Mouse (Mus musculus) liver, embryonic 13.5 days (tissue): ENCODE results near the gene Mup4. TPM values are rescaled to one million over a fixed set of nuclear protein-coding genes. Genes with fewer than 3 reads are reported as not detected.
"Not testable (repeated sequence)": the region's sequence is repeated elsewhere in the genome, so short reads cannot be mapped to it uniquely, and the experiment has no call there.

Experiments used
- ATAC-seq: fragments of 200-750 bp; cut with Nextera tagmentation; 2 replicates; pipeline ENCODE4 v1.8.0; 2017; ENCODE audit warnings: low read depth, mild to moderate bottlenecking, moderate number of reproducible peaks, moderate library complexity
- DNase-seq: peaks from one replicate; pipeline ENCODE4 v3.0.0; 2022
- H3K27ac ChIP-seq: fragments of 300-500 bp; sonication (generic); 2 replicates; pipeline ENCODE4 v1.5.1; 2015; ENCODE audit warnings: moderate library complexity, mild to moderate bottlenecking, inconsistent platforms
- H3K27me3 ChIP-seq: fragments of 300-500 bp; sonication (generic); 2 replicates; pipeline ENCODE4 v1.6.1; 2015; ENCODE audit warnings: mild to moderate bottlenecking, inconsistent platforms
- H3K36me3 ChIP-seq: fragments of 300-500 bp; sonication (generic); 2 replicates; pipeline ENCODE4 v1.6.1; 2015; ENCODE audit warnings: mild to moderate bottlenecking, inconsistent platforms
- H3K4me1 ChIP-seq: fragments of 300-500 bp; sonication (generic); replicated peaks from 2 replicates; pipeline ENCODE4 v1.6.1; 2015; ENCODE audit warnings: inconsistent platforms
- H3K4me2 ChIP-seq: fragments of 300-500 bp; sonication (generic); 2 replicates; pipeline ENCODE4 v1.6.1; 2015; ENCODE audit warnings: inconsistent platforms, mild to moderate bottlenecking, moderate library complexity
- H3K4me3 ChIP-seq: fragments of 300-500 bp; sonication (generic); replicated peaks from 2 replicates; pipeline ENCODE4 v1.5.1; 2015; ENCODE audit warnings: mild to moderate bottlenecking, inconsistent platforms
- H3K9ac ChIP-seq: fragments of 300-500 bp; sonication (generic); 2 replicates; pipeline ENCODE4 v1.6.1; 2015; ENCODE audit warnings: mild to moderate bottlenecking, inconsistent platforms
- H3K9me3 ChIP-seq: fragments of 300-500 bp; sonication (generic); replicated peaks from 2 replicates; pipeline ENCODE4 v1.6.1; 2016; ENCODE audit warnings: inconsistent platforms
- WGBS: fragments of 180-500 bp; shearing (Covaris S2); methylation state at CpG from one replicate; pipeline ENCODE4 v1.1.7; 2015; ENCODE audit not compliant: insufficient replicate concordance; 5-methylcytosine and 5-hydroxymethylcytosine counted together
- polyA plus RNA-seq: library from polyadenylated mRNA; unstranded; fragments of >200 nt; fragmentation: Nextera tagmentation; extraction: Ambion mirVana; gene quantifications from 2 replicates; pipeline ENCODE4 v1.2.1, GENCODE M21; 2015

The Mup4 gene
- polyA plus RNA-seq = not detected in 2 replicates

GRCm38 (mm10) chr4:59960610-59961009 lies at the start of gene Mup4:
TSS of gene Mup4 (minus strand) at chr4:59960710.
- no peak within 1 kb of the TSS for H3K4me3 ChIP-seq
- H3K27me3 ChIP-seq = no peaks in the 10 kb centered on the region
- no peaks in the 10 kb centered on the region for H3K36me3 ChIP-seq
- H3K9me3 ChIP-seq = no peaks in the 10 kb centered on the region
- H3K27ac ChIP-seq = no peak within 1 kb of the TSS
- no peaks in the 10 kb centered on the region for H3K4me1 ChIP-seq
- no peak for ATAC-seq
- no peak for DNase-seq
- no peak within 1 kb of the TSS for H3K9ac ChIP-seq
- 45% methylated on average over 3 of the region's 3 CpGs for WGBS
- H3K4me2 ChIP-seq = no peak within 1 kb of the TSS

DNA sequence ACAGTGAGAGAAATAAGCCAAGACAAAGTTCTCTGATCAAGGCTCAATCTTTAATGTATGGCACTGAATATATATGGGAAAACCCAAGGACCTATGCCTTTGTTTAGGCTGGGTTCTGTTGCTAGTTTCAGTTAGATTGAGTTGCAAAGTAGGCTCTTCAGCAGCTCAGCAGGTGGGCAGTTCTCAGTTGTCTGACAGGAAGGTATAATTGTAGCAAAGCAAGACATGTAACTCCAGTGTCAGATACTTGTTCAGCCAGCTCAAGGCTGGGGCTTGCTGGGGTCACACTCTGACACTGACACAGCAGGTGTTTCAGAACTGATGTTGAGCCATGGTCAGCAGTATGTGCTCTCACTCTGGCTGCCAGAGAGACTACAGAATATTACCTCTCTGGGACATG lies 37.4 kb upstream of the Mup4 start:
- not testable (repeated sequence) for H3K27ac ChIP-seq, ATAC-seq, H3K27me3 ChIP-seq, H3K4me3 ChIP-seq, DNase-seq, H3K36me3 ChIP-seq, H3K4me2 ChIP-seq, H3K4me1 ChIP-seq, H3K9ac ChIP-seq, H3K9me3 ChIP-seq

GRCm38 (mm10) chr4:59963405-59964344 lies 3.2 kb upstream of the Mup4 start, which contains the start of gene Mup6:
TSS of gene Mup6 (plus strand) at chr4:59964294.
- H3K4me3 ChIP-seq = no peak within 1 kb of the TSS
- DNase-seq (no peak), ATAC-seq (no peak)
- WGBS = 29% methylated on average over 3 of the region's 3 CpGs
- H3K4me1 ChIP-seq = no peaks in the 10 kb centered on the region
- no peaks in the 10 kb centered on the region for H3K9me3 ChIP-seq
- no peaks in the 10 kb centered on the region for H3K27me3 ChIP-seq
- H3K4me2 ChIP-seq = no peak within 1 kb of the TSS
- H3K36me3 ChIP-seq = no peaks in the 10 kb centered on the region
- H3K9ac ChIP-seq = no peak within 1 kb of the TSS
- no peak within 1 kb of the TSS for H3K27ac ChIP-seq

GRCm38 (mm10) chr4:59937543-59937942 lies 23.0 kb downstream of the Mup4 start:
- no peak for DNase-seq
- H3K27me3 ChIP-seq = no peaks in the 10 kb centered on the region
- 47% methylated on average over 2 of the region's 2 CpGs for WGBS

GRCm38 (mm10) chr4:59932505-59933281 lies 27.8 kb downstream of the Mup4 start:
- no peak for DNase-seq
- H3K4me3 ChIP-seq = no peak overlapping the region
- WGBS = 42% methylated on average over 6 of the region's 6 CpGs
- no peaks in the 10 kb centered on the region for H3K4me1 ChIP-seq
- H3K27me3 ChIP-seq = no peaks in the 10 kb centered on the region
- H3K4me2 ChIP-seq = no peak overlapping the region
- H3K9me3 ChIP-seq = no peaks in the 10 kb centered on the region
- no peak overlapping the region for H3K9ac ChIP-seq
- no peaks in the 10 kb centered on the region for H3K36me3 ChIP-seq
- H3K27ac ChIP-seq = no peak overlapping the region
- ATAC-seq = peak; percentile 53

More at GRCm38 (mm10) chr4:59937543-59937942, 23.0 kb downstream of the Mup4 start:
- H3K36me3 ChIP-seq = no peaks in the 10 kb centered on the region
- no peak overlapping the region for H3K9ac ChIP-seq
- H3K4me1 ChIP-seq = no peaks in the 10 kb centered on the region
- no peak overlapping the region for H3K4me2 ChIP-seq
- no peaks in the 10 kb centered on the region for H3K9me3 ChIP-seq
- no peak overlapping the region for H3K27ac ChIP-seq
- no peak overlapping the region for H3K4me3 ChIP-seq
- ATAC-seq = no peak

DNA sequence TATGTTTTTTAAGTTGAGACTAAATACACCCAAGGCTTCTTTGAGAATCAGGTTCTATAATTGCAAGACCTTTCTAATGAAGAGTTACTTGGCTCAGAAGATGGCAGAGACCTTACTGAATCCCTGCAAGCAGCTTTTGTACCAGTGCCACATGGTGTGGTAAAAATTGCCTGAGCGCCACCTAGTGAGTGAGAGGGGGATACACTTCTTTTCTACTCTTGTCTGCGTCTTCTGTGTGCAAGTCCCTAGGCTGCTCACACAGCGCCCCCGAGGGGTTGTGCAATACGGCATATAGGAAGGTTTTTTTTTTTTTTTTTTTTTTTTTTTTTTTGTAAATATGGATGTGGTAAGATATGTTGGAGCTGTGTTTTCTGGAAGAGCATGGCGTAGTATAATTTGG lies 32.2 kb downstream of the Mup4 start:
- Histone ChIP-seq H3K9me3 (no peaks in the 10 kb centered on the region), H3K9ac (no peak overlapping the region), H3K4me1 (no peaks in the 10 kb centered on the region), H3K27me3 (no peaks in the 10 kb centered on the region), H3K4me3 (no peak overlapping the region), H3K27ac (no peak overlapping the region), H3K36me3 (no peaks in the 10 kb centered on the region), H3K4me2 (no peak overlapping the region)
- WGBS = 3% methylated on average over 6 of the region's 6 CpGs
- ATAC-seq = peak; percentile 60
- DNase-seq = peak; percentile 32

DNA sequence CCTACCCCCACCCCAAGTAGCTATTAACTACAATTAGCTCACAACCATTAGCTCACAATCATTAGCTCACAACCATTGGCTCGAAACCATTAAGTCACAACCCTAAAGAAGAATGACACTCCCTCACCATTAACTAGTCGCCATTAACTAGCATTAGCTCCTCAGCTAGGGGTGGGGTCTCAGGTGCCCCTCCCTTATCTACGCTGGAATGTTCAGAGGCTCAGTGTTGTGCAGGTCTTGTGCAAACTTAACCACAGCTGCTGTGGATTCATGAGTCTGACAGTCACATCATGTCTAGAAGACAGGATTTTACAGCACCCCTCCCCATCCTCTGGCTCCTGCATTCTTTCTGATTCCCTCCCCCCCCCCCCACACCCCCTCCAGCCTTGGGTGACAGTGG lies 32.8 kb downstream of the Mup4 start:
- H3K4me1 ChIP-seq = no peaks in the 10 kb centered on the region
- ATAC-seq = no peak
- 48% methylated on average over 3 of the region's 3 CpGs for WGBS
- no peak for DNase-seq
- no peaks in the 10 kb centered on the region for H3K9me3 ChIP-seq
- H3K27me3 ChIP-seq = no peaks in the 10 kb centered on the region
- H3K27ac ChIP-seq = no peak overlapping the region
- H3K4me2 ChIP-seq = no peak overlapping the region
- H3K9ac ChIP-seq = no peak overlapping the region
- H3K36me3 ChIP-seq = no peaks in the 10 kb centered on the region
- no peak overlapping the region for H3K4me3 ChIP-seq

- Histone ChIP-seq H3K9ac (no peak overlapping the region), H3K27me3 (no peaks in the 10 kb centered on the region), H3K36me3 (no peaks in the 10 kb centered on the region), H3K4me3 (no peak overlapping the region), H3K27ac (no peak overlapping the region), H3K9me3 (no peaks in the 10 kb centered on the region), H3K4me2 (no peak overlapping the region), H3K4me1 (no peaks in the 10 kb centered on the region)
- WGBS = 65% methylated on average over 9 of the region's 9 CpGs
- DNase-seq (no peak), ATAC-seq (no peak)
Observed at GRCm38 (mm10) chr4:59925082-59925481, 35.4 kb downstream of the Mup4 start.

- WGBS = 77% methylated on average over 3 of the region's 3 CpGs
- Histone ChIP-seq H3K9ac (no peak overlapping the region), H3K27ac (no peak overlapping the region), H3K4me3 (no peak overlapping the region), H3K27me3 (peaks cover 22% of the 10 kb centered on the region), H3K4me2 (no peak overlapping the region), H3K4me1 (no peaks in the 10 kb centered on the region), H3K9me3 (no peaks in the 10 kb centered on the region), H3K36me3 (no peaks in the 10 kb centered on the region)
- DNase-seq (no peak), ATAC-seq (no peak)
Observed at GRCm38 (mm10) chr4:59917966-59918365, 42.5 kb downstream of the Mup4 start.

DNA sequence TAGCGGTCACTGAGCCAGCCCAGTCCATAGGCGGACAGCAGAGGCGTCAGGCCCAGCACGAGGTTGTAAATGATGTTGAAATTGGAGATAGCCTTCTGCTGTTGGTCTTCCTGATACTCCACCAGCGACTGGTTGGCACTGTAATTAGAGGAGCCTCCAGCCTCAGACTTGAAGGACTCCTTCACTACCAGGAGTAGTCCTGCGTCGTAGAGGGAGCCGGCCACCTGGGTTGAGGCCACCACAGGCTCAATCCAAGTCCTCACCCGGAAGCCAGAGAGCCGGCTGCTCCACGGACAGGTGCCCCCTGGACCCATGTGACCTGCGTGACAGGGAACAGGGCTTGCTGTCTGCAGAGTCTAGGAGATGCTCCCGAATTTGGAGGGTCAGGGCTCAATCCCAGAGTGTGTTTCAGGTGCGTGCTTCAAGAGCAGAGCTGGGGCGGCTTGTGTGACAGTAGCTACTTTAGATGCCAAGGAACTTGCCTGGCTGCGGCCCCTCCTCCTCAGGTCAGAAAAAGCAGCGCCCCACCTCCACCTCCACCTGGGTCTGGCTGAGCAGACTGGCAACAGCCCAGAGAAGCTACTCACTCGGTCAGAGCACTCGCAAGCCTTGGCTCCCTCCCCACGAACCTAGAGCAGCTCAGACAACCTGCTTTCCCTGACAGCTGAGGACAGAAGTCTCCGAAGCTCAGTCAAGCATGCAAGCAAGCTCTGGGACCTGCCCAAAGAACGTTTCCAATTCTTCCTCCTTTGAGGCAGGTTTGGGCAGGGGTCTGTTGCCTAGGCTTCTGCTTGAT lies 45.7 kb downstream of the Mup4 start, which contains the start of gene Slc46a2:
Slc46a2 (minus strand) TSS at position 449 of the 796 bp plus-strand sequence.
- Histone ChIP-seq H3K27ac (no peak within 1 kb of the TSS), H3K9ac (no peak within 1 kb of the TSS), H3K36me3 (no peaks in the 10 kb centered on the region), H3K9me3 (no peaks in the 10 kb centered on the region), H3K4me2 (no peak within 1 kb of the TSS), H3K4me3 (no peak within 1 kb of the TSS), H3K27me3 (peaks cover 22% of the 10 kb centered on the region), H3K4me1 (no peaks in the 10 kb centered on the region)
- ATAC-seq (no peak), DNase-seq (no peak)
- 18% methylated on average over 22 of the region's 22 CpGs for WGBS

- Histone ChIP-seq H3K4me1 (no peaks in the 10 kb centered on the region), H3K27ac (no peak overlapping the region), H3K36me3 (no peaks in the 10 kb centered on the region), H3K27me3 (peaks cover 5% of the 10 kb centered on the region), H3K9me3 (no peaks in the 10 kb centered on the region), H3K4me3 (no peak overlapping the region), H3K9ac (no peak overlapping the region), H3K4me2 (no peak overlapping the region)
- WGBS = 76% methylated on average over 2 of the region's 2 CpGs
- no peak for DNase-seq
- no peak for ATAC-seq
Observed at GRCm38 (mm10) chr4:59908785-59909184, 51.7 kb downstream of the Mup4 start.
